Mouse (Mus musculus): ENCODE measurements at regions not wholly inside any gene's neighbourhood (a gene's known extent, or its start where the extent isn't known, plus 50 kb on each side); places are given as distances from the start of the nearest gene placed in this dataset.

DNA sequence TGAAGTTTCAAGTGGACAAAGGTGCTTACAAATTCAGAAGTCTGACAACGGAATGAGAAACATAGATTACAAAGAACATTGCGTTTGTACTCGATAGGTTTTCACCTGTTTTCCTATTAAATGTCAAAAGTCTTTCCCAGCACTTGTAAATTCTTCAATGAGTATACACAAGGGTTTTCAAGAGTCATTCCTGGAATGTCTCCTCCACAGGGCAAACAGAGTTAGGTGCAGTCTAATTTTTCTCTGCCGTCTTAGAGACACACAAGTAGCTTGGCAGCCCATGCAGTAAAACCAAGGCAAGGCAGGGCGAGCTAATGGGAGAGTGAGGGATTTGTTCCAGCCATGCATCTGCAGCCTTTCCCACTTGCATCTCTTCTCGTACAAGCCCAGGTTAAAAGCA is 516.6 kb upstream of the Atp11b start:
- TF ChIP-seq GATA1 (IDR thresholded peaks at IDR 0.05; ENCODE audit: borderline replicate concordance, low read length) (no peak), FLI1 (IDR thresholded peaks at IDR 0.05; ENCODE audit: low read length) (no peak)

Measured in megakaryocyte, embryonic 14.5 days (primary cell).